Mouse (Mus musculus) thymus, postnatal 10 days (tissue): Measurements from ENCODE around the gene H2-D1.
"Not testable (repeated sequence)": the region's sequence is repeated elsewhere in the genome, so short reads cannot be mapped to it uniquely, and the experiment has no call there.

Experiments
- DNase-seq, 2 experiments: peaks; one replicate each; pipeline ENCODE4 v3.0.0; 2021; ENCODE audit warnings: low spot score in 2 of 2

The H2-D1 gene

DNA sequence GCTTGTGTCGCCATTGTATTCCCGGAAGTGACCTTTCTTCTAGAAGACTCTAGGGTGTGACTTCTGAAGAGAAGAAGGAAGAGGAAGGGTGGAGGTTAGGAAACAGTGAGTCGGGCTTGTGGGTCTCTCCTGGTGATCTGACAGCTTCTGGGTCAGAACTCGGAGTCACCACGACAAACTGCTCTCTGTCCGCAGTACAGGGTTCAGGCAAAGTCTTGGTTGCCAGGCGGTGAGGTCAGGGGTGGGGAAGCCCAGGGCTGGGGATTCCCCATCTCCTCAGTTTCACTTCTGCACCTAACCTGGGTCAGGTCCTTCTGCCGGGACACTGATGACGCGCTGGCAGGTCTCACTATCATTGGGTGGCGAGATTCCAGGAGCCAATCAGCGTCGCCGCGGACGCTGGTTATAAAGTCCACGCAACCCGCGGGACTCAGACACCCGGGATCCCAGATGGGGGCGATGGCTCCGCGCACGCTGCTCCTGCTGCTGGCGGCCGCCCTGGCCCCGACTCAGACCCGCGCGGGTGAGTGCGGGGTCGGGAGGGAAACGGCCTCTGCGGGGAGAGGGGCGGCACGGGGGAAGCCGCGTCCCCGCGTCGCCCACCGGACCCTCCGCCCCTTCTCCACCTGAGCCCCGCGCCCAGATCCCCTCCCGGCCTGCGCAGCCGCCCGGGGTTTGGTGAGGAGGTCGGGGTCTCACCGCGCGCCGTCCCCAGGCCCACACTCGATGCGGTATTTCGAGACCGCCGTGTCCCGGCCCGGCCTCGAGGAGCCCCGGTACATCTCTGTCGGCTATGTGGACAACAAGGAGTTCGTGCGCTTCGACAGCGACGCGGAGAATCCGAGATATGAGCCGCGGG is at the start of gene H2-D1:
TSS of gene H2-D1 (plus strand) at position 67 of the 859 bp plus-strand sequence.
- DNase-seq: peak; percentile 92 to 98

DNA sequence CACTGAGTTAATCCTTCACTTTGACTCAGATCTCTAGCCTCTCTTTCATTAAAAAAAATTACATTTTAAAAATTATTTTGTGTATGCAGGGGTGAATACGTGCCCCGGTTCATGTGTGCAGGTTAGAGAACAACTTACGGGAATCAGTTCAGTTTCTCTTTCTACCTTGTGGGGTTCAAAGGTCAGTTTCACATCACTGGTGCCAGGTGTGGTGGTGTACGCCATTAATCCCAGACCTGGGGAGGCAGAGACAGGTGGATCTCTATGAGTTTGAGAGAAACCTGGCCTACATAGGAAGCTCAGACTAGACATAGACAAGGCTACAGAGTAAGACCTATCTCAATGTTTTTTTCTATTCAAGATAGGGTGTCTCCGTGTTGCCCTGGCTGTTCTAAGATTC is 49.5 kb upstream of the H2-D1 start:
- DNase-seq: no peak

DNA sequence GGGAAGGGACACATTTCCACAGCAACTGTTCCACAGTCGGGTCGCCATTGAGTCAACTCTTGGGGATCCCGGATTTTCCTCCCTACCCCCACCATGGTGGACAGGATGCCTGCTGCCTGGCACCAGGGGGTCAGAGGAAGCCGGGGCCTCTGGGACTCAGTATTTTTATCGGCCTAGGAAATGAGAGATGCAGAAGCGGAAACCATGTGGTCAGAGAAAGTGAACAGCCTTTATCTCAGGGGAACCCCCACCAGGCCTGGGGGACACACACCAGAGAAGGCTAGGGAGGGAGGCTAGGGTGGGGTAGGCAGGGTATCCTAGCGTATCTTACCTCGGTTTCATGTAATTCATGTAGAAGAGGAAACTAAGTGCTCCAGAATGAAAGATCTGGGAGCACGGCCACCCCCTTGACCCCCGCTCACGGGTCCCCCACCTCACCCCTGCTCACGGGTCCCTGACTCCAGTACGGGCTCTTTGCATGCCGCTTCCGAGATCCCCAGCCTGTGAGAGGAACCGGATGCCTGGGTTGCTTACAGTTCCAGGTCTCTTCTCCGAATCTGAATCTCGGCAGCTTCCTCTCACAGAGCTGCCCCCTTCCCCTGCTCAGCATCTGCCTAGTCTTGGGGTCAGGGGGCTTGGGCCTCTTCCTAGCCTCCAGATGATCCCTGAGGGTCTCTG is 43.9 kb upstream of the H2-D1 start:
- peak; percentile 30 to 48 for DNase-seq

DNA sequence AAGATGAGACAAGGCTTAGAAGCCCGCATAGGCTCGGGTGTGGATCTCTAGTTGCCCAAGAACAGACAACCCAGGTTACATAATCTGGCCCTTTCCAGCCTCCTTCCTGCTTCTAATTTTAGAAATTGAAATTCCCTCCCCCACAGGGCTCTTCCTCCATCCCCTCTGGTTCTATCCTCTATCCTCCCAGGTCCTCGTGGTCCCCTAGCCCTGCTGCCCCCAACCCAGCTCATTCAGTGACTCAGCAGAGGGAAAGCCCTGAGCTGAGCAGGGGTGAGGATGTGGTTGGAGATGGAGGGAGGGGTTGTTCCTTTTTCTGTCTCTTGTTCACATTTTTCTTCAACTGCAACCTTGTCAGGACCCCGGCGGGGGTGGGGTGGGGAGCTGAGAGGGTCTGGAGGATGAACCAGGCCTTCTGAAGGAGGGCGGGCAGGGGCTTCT is 42.9 kb upstream of the H2-D1 start:
- peak; percentile 66 to 69 for DNase-seq

DNA sequence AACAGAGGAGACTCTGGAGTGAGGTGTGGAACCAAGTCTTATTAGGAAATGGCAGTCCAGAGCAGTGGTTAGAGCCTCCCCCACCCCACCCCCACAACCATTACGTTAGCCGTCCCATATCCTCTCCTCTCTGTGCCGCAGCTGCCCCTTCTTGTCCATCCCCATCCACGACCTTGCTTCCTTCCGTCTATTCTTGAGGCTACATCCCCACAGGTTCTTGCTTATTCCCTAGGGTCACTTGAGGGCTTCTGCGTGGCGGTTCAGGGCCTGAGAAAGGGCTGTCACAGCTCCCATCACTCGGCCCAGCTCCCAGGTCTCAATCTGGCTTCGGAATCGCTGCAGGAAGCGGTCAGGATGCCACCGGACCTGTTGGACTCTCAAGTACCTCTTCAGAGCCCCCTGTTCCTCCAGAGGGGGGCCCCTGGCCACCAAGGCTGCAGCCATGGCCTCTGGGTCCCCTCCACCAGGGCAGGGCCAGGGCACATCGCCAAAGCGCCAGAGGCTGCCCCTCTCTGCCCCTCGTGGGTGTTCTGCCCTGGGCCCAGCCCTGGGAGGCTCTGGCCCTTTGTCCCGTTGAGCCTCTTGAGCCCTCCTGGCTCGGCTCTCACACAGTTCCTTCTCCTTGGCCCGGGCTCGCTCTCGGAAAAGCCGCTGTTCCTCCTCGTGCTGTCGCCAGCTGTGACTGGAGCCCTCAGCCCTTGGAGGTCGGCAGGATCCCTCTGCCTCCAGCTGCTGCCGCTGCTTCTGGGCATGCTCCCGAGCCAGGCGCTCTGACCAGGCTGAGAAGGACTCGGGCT is 42.2 kb upstream of the H2-D1 start, which contains the start of gene Gm16181:
TSS of gene Gm16181 (plus strand) at position 679 of the 797 bp plus-strand sequence.
- no peak for DNase-seq

DNA sequence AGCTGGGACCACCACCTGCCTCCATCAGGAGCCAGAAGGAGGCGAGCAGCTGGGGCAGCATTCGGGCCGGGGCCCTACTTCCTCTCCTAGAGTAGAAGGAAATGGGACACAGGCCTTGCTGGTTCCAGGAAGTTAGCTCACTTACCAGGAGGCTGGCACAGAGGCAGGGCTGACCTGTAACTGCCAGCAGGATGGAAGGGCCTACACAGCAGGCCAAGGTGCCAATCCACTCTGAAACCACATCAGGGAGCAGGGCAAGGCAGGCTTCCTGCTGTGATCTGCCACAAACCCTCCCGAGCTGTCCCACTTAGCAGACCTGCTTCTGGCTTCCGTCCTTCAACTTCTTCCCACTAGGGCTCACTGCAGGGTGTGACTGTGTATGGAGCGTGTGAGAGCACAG is 40.2 kb upstream of the H2-D1 start:
- DNase-seq: peak; percentile 65 to 67

DNA sequence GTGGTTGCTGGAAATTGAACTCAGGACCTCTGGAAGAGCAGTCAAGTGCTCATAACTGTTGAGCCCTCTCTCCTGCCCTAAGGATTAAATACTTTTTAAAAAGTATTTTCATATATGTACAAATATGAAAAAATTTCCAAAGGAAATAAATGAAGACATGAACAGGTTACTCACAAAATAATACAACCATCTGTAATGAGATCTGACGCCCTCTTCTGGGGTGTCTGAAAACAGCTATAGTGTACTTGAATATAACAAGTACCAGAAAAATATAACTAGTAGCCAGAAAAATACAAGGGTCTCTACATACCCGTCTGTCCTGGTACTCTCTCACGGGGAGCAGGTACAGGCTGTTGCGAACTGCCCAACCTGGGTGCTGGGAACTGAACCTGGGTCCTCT is 37.9 kb upstream of the H2-D1 start:
- no peak for DNase-seq

DNA sequence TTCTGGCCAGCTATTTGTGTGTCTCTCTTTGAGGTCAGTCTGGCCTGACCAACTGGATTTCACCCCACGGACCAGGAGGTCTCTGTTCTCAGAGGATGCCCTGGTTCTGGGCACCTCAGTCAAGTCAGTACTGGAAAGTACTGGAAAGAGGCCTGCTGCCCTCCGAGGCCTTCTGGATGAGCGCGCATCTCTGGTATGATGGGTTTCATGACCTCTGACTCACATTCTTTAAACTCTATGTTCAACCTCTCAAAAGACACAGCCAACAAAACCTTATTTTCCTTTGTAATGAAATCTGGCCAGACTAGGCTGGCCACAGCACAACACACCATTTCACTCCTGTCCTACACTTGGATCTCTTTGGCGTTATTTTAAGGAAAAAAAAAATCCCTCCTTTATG is 37.1 kb upstream of the H2-D1 start:
- no peak for DNase-seq

DNA sequence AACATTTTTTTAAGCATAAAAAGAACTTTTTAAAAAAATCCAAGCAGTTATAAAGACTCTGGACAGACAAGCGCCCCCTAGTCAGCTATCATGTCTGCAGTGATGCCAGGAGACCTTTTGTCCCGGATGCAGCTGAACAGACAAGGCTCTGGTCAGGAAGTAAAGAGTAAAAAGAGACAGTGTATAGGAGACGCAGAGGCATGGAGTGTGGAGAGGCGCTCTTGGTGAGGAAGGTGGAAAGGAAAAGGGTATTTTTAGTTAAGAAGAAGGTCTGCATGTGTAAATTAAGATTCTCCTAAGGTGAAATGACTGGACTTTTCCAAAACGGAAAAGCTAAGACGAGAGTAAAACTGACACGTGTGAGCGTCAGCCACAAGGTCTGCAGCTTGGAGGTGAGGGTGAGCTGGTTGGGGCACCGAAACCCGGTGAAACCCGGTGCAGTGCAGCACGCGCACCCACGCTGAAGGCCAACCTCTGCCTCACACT is 35.9 kb upstream of the H2-D1 start:
- peak; percentile 39 to 51 for DNase-seq

DNA sequence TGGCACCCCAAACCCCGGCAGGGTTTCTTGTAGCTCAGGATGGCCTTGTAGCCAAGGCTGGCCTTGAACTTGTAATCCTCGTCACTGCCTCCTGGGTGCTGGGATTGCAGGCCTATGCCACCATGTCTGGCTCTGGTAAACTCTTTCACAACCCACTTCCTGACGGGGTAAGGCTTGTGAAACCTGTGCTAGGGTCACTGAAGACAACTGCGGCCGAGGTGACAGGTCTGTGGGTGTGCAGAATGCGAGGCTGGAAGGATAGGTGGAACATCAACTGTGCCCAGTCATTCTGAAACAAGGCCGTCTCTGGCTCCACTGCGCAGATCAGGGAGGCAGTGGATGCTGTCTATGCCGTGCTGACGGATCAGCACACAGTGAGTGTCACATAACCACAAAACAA is 31.5 kb upstream of the H2-D1 start:
- no peak for DNase-seq

DNA sequence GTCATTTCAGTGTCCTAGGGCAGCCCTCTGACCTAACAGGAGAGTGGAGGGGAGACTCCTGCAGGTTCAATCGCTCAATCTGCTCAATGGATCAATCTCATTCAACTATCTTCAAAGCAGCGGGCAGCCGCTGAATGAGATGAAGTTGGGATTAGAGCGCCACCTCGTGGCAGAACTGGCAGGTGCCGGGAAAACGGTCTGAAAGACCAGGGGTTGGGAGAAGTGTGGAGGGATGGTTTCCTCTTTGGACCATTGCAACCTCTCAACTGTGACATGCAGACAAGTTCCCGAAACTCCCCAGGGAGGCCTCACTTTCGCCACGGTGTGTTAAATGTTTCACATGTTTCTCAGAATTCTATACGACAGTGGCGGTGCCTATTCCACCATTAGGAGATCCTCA is 30.5 kb upstream of the H2-D1 start:
- peak; percentile 76 to 91 for DNase-seq

DNA sequence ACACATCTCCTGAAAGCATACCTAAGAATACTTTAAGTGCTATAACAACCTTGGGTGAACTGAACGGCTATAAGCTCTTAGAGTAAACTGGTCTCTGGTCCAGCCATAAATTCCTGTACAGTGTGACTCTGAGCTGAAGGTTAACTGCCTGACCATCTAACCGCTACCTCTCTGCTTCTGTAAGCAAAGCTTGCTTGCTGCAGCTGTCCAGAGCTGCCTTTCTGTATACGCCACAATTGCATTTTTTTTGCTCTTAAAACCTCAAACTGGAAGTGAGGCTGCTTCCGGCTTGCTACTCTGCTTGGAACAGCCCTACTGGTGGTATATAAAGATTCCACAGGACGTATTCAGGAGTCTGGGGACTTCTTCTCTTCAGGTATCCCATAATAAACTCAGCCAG is 29.9 kb upstream of the H2-D1 start:
- DNase-seq: peak; percentile 54 to 62

DNA sequence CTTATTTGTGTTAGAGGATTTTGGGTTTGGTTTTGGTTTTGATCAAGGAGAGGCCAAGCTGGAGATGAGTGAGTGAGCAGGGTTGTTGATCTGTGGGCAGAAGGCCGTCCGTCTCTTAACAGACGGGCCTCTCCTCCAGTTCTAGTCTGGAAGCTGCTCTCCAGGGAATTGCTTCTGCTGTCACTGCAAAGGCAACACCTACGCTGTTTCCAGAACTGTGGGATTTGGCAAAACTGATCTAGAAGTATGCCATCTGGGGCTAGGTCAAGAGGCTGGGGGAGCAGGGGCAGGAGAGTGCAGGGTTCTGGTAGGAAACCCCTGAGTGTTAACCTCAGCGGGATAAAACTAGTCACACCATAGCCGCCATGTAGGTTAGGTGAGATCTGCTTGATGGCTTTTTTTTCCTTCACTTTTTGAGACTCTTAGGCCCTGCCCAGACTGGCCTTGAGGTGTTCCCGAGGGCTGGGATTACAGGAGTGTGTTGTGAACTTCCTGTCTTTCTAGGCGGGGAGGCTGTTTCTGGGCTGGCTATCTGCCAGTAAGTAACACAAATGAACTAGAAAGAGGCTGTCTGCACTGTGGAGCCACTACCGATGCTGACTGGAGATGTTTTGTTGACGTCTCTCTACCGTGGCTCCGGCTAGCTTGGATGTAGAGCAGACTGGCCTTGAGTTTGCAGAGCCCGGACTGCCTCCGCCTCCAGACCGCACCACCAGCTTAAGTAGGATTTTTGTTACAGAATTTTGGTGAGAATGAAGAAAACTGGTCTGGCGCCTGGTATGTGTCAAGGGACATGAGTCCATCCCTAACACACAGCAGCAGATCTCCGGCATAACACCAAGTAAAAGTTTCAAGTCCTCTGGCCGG is 29.2 kb upstream of the H2-D1 start, which contains the start of gene Atp6v1g2:
TSS of gene Atp6v1g2 (plus strand) at position 547 of the 867 bp plus-strand sequence.
- no peak for DNase-seq

DNA sequence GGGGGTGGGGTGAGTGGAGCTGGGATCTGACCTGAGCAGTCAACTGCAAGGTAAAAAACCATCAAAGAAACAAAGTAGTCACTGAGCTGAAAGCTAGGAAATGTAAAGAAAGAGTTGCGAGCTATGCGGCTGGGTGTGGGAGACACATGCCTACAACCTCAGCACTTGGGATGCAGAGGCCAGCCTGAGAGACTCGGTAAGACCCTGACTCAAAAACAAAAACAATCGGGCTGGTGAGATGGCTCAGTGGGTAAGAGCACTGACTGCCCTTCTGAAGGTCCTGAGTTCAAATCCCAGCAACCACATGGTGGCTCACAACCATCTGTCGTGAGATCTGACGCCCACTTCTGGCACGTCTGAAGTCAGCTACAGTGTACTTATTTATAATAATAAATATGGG is 28.4 kb upstream of the H2-D1 start:
- DNase-seq: not testable (repeated sequence)

DNA sequence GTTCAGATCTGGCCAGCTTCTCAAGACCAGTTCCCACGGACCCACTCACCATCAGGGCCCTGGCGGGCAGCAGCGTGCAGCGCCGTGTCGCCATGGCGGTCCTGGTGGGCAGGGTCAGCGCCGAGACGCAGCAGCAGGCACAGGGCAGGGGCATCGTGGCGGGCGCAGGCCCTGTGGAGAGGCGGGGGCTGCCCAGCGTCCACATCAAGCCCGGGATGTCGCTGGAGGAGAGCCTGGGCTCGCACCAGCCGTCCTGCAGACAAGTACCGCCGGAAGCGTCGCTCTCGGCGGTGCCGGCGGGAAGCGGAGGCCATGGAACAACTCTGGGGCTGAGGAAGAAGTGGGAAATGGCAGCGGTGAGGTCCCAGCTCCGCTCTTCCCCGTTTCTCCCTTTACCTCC is 27.6 kb upstream of the H2-D1 start:
- peak in 1 of 2 experiments; percentile 47 for DNase-seq

DNA sequence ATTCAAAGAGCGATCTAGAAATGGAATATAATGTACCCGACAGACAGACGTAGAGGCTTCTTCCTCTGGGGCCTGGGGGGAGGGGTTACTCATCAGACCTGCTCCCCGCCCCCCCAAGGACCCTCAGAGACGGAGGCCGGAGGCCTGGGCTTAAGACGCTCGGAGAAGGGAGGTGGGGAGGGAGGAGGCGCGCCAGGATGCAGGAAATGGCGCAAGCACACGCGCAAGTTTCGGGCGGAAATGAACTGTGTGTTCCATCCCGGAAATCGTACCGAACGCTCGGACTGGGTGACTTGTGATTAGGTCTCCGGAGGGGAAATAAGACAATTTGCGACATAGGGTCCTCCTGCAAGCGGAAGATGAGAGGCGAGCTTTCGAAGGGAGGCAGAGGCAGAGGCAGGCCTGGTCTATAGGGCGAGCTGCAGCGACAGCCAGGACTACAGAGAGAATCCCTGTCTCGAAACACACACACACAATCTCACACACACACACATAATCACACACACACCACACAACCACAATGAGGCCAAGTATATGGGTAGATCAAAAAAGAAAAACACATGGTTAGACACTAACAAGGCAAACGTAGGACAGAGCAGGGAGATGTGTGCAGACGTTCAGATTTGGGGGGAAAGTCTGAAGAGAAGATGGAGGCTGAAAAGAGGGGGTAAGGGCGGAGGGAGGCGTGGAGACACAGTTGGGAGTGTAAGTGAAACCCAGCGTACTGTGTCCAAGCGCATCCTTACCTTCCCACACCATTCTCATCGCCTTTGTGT is 26.7 kb upstream of the H2-D1 start, which contains the start of gene Nfkbil1:
TSS of gene Nfkbil1 (minus strand) at position 179 of the 776 bp plus-strand sequence.
- DNase-seq: peak; percentile 81 to 85

DNA sequence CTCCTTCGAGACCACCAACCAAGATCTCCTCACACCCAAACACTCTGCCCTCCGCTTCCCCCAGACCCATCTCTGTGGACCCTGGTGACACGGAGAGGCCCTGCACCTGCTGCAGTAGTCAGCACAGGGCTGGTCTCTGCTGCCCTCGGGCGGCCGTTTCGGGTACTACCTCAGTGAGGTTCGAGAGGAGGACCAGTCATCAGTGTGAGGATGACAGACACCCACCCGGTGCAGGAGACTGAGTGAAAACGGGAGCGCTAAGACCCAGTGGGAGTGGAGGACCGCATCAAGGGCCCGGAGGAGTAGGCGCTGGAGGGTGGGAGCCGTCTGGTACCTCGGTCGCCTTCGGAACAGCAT is 26.2 kb upstream of the H2-D1 start:
- peak; percentile 97 to 100 for DNase-seq

DNA sequence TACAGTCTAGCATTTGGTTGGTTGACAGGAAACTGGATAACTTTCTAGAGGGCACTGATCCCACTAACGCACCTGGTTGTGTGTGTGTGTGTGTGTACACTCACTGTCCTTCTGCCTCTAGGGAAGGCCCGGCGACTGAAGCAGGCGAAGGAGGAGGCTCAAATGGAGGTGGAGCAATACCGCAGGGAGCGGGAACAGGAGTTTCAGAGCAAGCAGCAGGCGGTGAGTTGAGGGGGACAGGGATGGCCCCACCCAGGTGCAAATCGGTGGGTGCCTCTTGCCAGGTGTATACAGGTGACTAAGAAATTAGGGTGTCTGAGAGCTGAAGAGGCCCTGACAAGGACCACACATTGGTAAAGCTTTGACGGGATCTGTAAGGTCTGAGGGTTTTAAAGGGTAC is 25.5 kb upstream of the H2-D1 start:
- no peak for DNase-seq

DNA sequence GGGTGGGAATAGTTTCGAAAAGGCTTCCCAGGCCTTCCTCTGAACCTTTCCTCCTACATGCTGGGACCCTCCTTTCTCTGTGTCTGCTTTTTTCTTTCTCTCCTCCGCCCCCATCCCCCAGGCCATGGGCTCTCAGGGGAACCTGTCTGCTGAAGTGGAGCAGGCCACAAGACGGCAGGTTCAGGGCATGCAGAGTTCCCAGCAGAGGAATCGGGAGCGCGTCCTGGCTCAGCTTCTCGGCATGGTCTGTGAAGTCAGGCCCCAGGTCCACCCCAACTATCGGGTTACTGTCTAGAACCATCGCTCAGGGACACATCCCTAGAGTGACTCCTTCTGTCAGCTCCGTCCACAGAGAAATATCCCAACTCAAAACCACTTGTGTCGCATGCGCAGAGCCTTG is 25.0 kb upstream of the H2-D1 start:
- DNase-seq: no peak

DNA sequence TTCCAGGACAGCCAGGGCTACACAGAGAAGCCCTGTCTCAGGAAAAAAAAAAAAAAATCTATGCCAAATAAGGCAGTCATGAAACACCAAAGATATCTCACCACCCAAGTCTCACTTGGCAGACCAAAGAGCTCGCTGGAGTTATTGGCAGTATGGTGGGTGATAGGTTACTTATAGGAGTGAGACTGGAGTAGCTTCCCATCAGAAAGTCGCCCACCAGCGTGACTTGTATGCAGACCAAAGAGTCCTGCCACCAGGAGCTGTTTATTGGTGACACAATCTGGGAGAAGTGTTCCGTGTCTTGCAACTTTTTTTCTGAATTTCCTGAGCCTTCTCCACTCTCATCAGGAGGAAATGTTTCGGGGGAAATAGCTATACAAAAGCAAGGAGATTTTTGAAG is 22.8 kb upstream of the H2-D1 start:
- DNase-seq: no peak
